Mouse (Mus musculus): ENCODE measurements at regions not wholly inside any gene's neighbourhood (a gene's known extent, or its start where the extent isn't known, plus 50 kb on each side); places are given as distances from the start of the nearest gene placed in this dataset.

- Histone ChIP-seq H3K9ac (no peak overlapping the region), H3K4me1 (peaks cover 4% of the 10 kb centered on the region; the same call in 1 of the 2 replicates), H3K9me3 (no peaks in the 10 kb centered on the region), H3K36me3 (no peaks in the 10 kb centered on the region), H3K27ac (no peak overlapping the region), H3K27me3 (replicated peaks) (no peaks in the 10 kb centered on the region), H3K4me3 (no peak overlapping the region), H3K4me2 (replicated peaks) (no peak overlapping the region)
- ATAC-seq (ENCODE audit: low FRiP score, low read depth), result peak; percentile 30
- WGBS, result 47% methylated on average over 6 of the region's 6 CpGs
Measured at GRCm38 (mm10) chr2:63852287-63852686, 245.6 kb downstream of the Fign start.

- Histone ChIP-seq H3K36me3 (no peaks in the 10 kb centered on the region), H3K4me2 (replicated peaks) (no peak overlapping the region), H3K9ac (no peak overlapping the region), H3K4me3 (no peak overlapping the region), H3K27ac (no peak overlapping the region), H3K9me3 (no peaks in the 10 kb centered on the region), H3K4me1 (peaks cover 4% of the 10 kb centered on the region; the same call in 1 of the 2 replicates), H3K27me3 (replicated peaks) (no peaks in the 10 kb centered on the region)
- WGBS, result 80% methylated on average over 5 of the region's 5 CpGs
- no peak for ATAC-seq (ENCODE audit: low FRiP score, low read depth)
Measured at GRCm38 (mm10) chr2:63850033-63850432, 247.8 kb downstream of the Fign start.

GRCm38 (mm10) chr2:63849486-63849885 lies 248.4 kb downstream of the Fign start:
- Histone ChIP-seq H3K9me3 (no peaks in the 10 kb centered on the region), H3K27ac (no peak overlapping the region), H3K4me2 (replicated peaks) (no peak overlapping the region), H3K4me1 (peaks cover 4% of the 10 kb centered on the region; the same call in 1 of the 2 replicates), H3K27me3 (replicated peaks) (no peaks in the 10 kb centered on the region), H3K9ac (no peak overlapping the region), H3K4me3 (no peak overlapping the region), H3K36me3 (no peaks in the 10 kb centered on the region)
- WGBS, result 76% methylated on average over 6 of the region's 6 CpGs
- no peak for ATAC-seq (ENCODE audit: low FRiP score, low read depth)

- Histone ChIP-seq H3K27me3 (replicated peaks) (no peaks in the 10 kb centered on the region), H3K4me1 (no peaks in the 10 kb centered on the region), H3K4me2 (replicated peaks) (no peak overlapping the region), H3K36me3 (no peaks in the 10 kb centered on the region), H3K27ac (no peak overlapping the region), H3K9ac (no peak overlapping the region), H3K9me3 (no peaks in the 10 kb centered on the region), H3K4me3 (no peak overlapping the region)
- 87% methylated on average over 4 of the region's 4 CpGs for WGBS
- no peak for ATAC-seq (ENCODE audit: low FRiP score, low read depth)
Measured at GRCm38 (mm10) chr2:63832041-63832714, 265.7 kb downstream of the Fign start.

GRCm38 (mm10) chr2:63830431-63830830 lies 267.4 kb downstream of the Fign start:
- Histone ChIP-seq H3K4me2 (replicated peaks) (no peak overlapping the region), H3K9me3 (no peaks in the 10 kb centered on the region), H3K9ac (no peak overlapping the region), H3K27me3 (replicated peaks) (no peaks in the 10 kb centered on the region), H3K27ac (no peak overlapping the region), H3K4me1 (no peaks in the 10 kb centered on the region), H3K4me3 (no peak overlapping the region), H3K36me3 (no peaks in the 10 kb centered on the region)
- WGBS, result 88% methylated on average over 5 of the region's 5 CpGs
- no peak for ATAC-seq (ENCODE audit: low FRiP score, low read depth)

GRCm38 (mm10) chr2:63828633-63829032 lies 269.2 kb downstream of the Fign start:
- Histone ChIP-seq H3K36me3 (no peaks in the 10 kb centered on the region), H3K27me3 (replicated peaks) (no peaks in the 10 kb centered on the region), H3K9ac (no peak overlapping the region), H3K4me2 (replicated peaks) (no peak overlapping the region), H3K9me3 (no peaks in the 10 kb centered on the region), H3K27ac (no peak overlapping the region), H3K4me1 (no peaks in the 10 kb centered on the region), H3K4me3 (no peak overlapping the region)
- 64% methylated on average over 3 of the region's 3 CpGs for whole genome bisulfite sequencing
- no peak for ATAC-seq (ENCODE audit: low FRiP score, low read depth)

GRCm38 (mm10) chr2:63819440-63819839 lies 278.4 kb downstream of the Fign start:
- Histone ChIP-seq H3K36me3 (no peaks in the 10 kb centered on the region), H3K4me2 (replicated peaks) (peak overlapping the region; percentile 20; the same call in 1 of the 2 replicates), H3K9me3 (no peaks in the 10 kb centered on the region), H3K4me3 (no peak overlapping the region), H3K27me3 (replicated peaks) (no peaks in the 10 kb centered on the region), H3K9ac (no peak overlapping the region), H3K27ac (no peak overlapping the region), H3K4me1 (no peaks in the 10 kb centered on the region; the same call in 1 of the 2 replicates)
- 28% methylated on average over 8 of the region's 8 CpGs for WGBS
- ATAC-seq (ENCODE audit: low FRiP score, low read depth), result 0 out of 2 replicates have a peak, but pooled peaks have one; percentile 25
